ENCODE assay signal across 13 mouse cellular contexts in genomic region chr4:98654419-98654821, GRCm38 (mm10).
DNase-seq lines count a peak whose midpoint lies in the region; ATAC-seq and TF ChIP-seq lines count a peak whose summit lies in the region.
"Had no signal": no experiment of that assay in that cellular context is flagged by ENCODE, and none has a peak within 500 bp of the region (broad histone marks: within the 10 kb centered on the region; RNA-seq: fewer than 3 reads in every experiment).

No protein-coding gene starts in this region.

- intact Hi-C loops in heart, adult 2 months (cut with DNase I): no loop called here

- H3K27me3 ChIP-seq in heart, adult 2 months (ENCODE audit: control insufficient read depth, insufficient read depth, low read length): no peaks in the 10 kb centered on the region
- no peaks in the 10 kb centered on the region for H3K27me3 ChIP-seq in hindbrain, embryonic 16.5 days (replicated peaks; ENCODE audit: control insufficient read depth, insufficient read depth, low read length)
- no peaks in the 10 kb centered on the region for H3K27me3 ChIP-seq in thymus, adult 2 months (ENCODE audit: control insufficient read depth, insufficient read depth, low read length)
- H3K27me3 ChIP-seq in kidney, embryonic 16.5 days (ENCODE audit: insufficient read depth, low read length): no peaks in the 10 kb centered on the region

- H3K4me3 ChIP-seq in heart, adult 2 months: no peak overlapping the region
- H3K4me3 ChIP-seq in hindbrain, embryonic 16.5 days (ENCODE audit: low read length): no peak overlapping the region
- no peak overlapping the region for H3K4me3 ChIP-seq in thymus, adult 2 months (ENCODE audit: control insufficient read depth, insufficient read depth, low read length)
- H3K4me3 ChIP-seq in kidney, embryonic 16.5 days (ENCODE audit: low read length): no peak overlapping the region
- H3K4me3 ChIP-seq: left cerebral cortex, adult 2 months had no signal

- H3K4me1 ChIP-seq in heart, adult 2 months (ENCODE audit: control insufficient read depth, insufficient read depth, low read length): no peaks in the 10 kb centered on the region
- H3K4me1 ChIP-seq in hindbrain, embryonic 16.5 days (ENCODE audit: control insufficient read depth, insufficient read depth, low read depth, low read length): no peaks in the 10 kb centered on the region
- peaks cover 5% of the 10 kb centered on the region for H3K4me1 ChIP-seq in thymus, adult 2 months (replicated peaks; ENCODE audit: control insufficient read depth, insufficient read depth, low read length)
- H3K4me1 ChIP-seq in kidney, embryonic 16.5 days (ENCODE audit: insufficient read depth, low read length): 0 out of 2 replicates have a peak, but pooled peaks cover 3% of the 10 kb centered on the region

- H3K9ac ChIP-seq in heart, adult 2 months (ENCODE audit: low read depth, low read length): no peak overlapping the region
- H3K9ac ChIP-seq in hindbrain, embryonic 16.5 days (ENCODE audit: low read depth, low read length): no peak overlapping the region
- no peak overlapping the region for H3K9ac ChIP-seq in kidney, embryonic 16.5 days (replicated peaks; ENCODE audit: low read length)

- TF ChIP-seq EP300 in heart, adult 2 months (IDR thresholded peaks at IDR 0.05; ENCODE audit: insufficient read depth, low read depth, low read length): no peak

- no peak overlapping the region for H3K27ac ChIP-seq in heart, adult 2 months
- no peak overlapping the region for H3K27ac ChIP-seq in hindbrain, embryonic 16.5 days (ENCODE audit: low read depth, low read length)
- no peak overlapping the region for H3K27ac ChIP-seq in thymus, adult 2 months (ENCODE audit: control insufficient read depth, insufficient read depth, low read length)
- H3K27ac ChIP-seq in kidney, embryonic 16.5 days (ENCODE audit: low read length): no peak overlapping the region
- H3K27ac ChIP-seq: kidney, postnatal 0 days; left cerebral cortex, adult 2 months had no signal

- no peak for TF ChIP-seq POLR2A in heart, adult 2 months (IDR thresholded peaks at IDR 0.05; ENCODE audit: insufficient read depth, low read depth, low read length)
- no peak for TF ChIP-seq POLR2A in brain, embryonic 14.5 days (IDR thresholded peaks at IDR 0.05; ENCODE audit: borderline replicate concordance, extremely low read depth, insufficient read depth, insufficient read length, poor library complexity, severe bottlenecking)
- no peak for TF ChIP-seq POLR2A in thymus, adult 2 months (IDR thresholded peaks at IDR 0.05; ENCODE audit: control insufficient read depth, extremely low read depth, insufficient read depth, low read length, poor library complexity)

- WGBS in heart, adult 2 months: 72% methylated on average over 2 of the region's 2 CpGs
- 37% methylated on average over 2 of the region's 2 CpGs for WGBS in hindbrain, embryonic 16.5 days
- WGBS in thymus, adult 2 months: 62% methylated on average over 2 of the region's 2 CpGs
- 40% methylated on average over 2 of the region's 2 CpGs for WGBS in kidney, embryonic 16.5 days

- H3K79me2 ChIP-seq in heart, adult 2 months (replicated peaks; ENCODE audit: control insufficient read depth, insufficient read depth, low read length): no peaks in the 10 kb centered on the region

- H3K36me3 ChIP-seq in heart, adult 2 months (ENCODE audit: control insufficient read depth, insufficient read depth, low read length): no peaks in the 10 kb centered on the region
- H3K36me3 ChIP-seq in hindbrain, embryonic 16.5 days (ENCODE audit: control insufficient read depth, insufficient read depth, low read length): 0 out of 2 replicates have a peak, but pooled peaks cover 2% of the 10 kb centered on the region
- peaks cover 8% of the 10 kb centered on the region for H3K36me3 ChIP-seq in thymus, adult 2 months (ENCODE audit: control insufficient read depth, insufficient read depth, low read length)
- H3K36me3 ChIP-seq in kidney, embryonic 16.5 days (ENCODE audit: insufficient read depth, low read length): no peaks in the 10 kb centered on the region

- H3K9me3 ChIP-seq in hindbrain, embryonic 16.5 days (ENCODE audit: control insufficient read depth, low read length): no peaks in the 10 kb centered on the region
- no peaks in the 10 kb centered on the region for H3K9me3 ChIP-seq in kidney, embryonic 16.5 days (ENCODE audit: low read length)

- TF ChIP-seq CTCF in heart, adult 2 months (IDR thresholded peaks at IDR 0.05): no peak
- TF ChIP-seq CTCF in brain, embryonic 14.5 days (IDR thresholded peaks at IDR 0.05; ENCODE audit: borderline replicate concordance, extremely low read depth, insufficient read depth, insufficient read length): no peak
- no peak for TF ChIP-seq CTCF in thymus, adult 2 months (IDR thresholded peaks at IDR 0.05; ENCODE audit: borderline replicate concordance, control insufficient read depth, extremely low read depth, insufficient read depth, low read length, poor library complexity)

- peak; percentile 66 for DNase-seq in heart, adult 11 months
- DNase-seq in heart, adult 2 months: no peak
- DNase-seq in brain, embryonic 14.5 days (ENCODE audit: low read depth): peak; percentile 84
- peak; percentile 62 to 77 for DNase-seq in cerebellum, postnatal 14 days
- DNase-seq in thymus, adult 2 months: no peak
- DNase-seq in thymus, postnatal 36 days: no peak
- DNase-seq: adrenal gland, adult 8-10 months; heart, postnatal 36 days; lung, adult 2 months had no signal

- ATAC-seq in hindbrain, embryonic 16.5 days: peak; percentile 80
- ATAC-seq in kidney, embryonic 16.5 days (ENCODE audit: low FRiP score, low TSS enrichment): no peak

- H3K4me2 ChIP-seq in hindbrain, embryonic 16.5 days (ENCODE audit: low read length): no peak overlapping the region
- H3K4me2 ChIP-seq in kidney, embryonic 16.5 days (replicated peaks; ENCODE audit: low read depth, low read length): no peak overlapping the region

Comparison
In these comparisons a context has a peak if more than half of its experiments do, and no peak if none do; other contexts are left out.
1. DNase-seq: peak in heart, adult 11 months (single experiment), brain, embryonic 14.5 days (single experiment) and cerebellum, postnatal 14 days (2 of 2); none in heart, adult 2 months (0 of 2), thymus, adult 2 months (single experiment) and thymus, postnatal 36 days (0 of 2).